ENCODE assay signal across 31 mouse cellular contexts in genomic region chr11:67734597-67734996, GRCm38 (mm10). TPM values are rescaled to one million over a fixed set of nuclear protein-coding genes. Genes with fewer than 3 reads are reported as not detected.
"Had no signal": no experiment of that assay in that cellular context is flagged by ENCODE, and none has a peak within 500 bp of the region (broad histone marks: within the 10 kb centered on the region; RNA-seq: fewer than 3 reads in every experiment).

No protein-coding gene starts in this region.

- H3K9ac ChIP-seq: intestine, embryonic 15.5 days; limb, embryonic 12.5 days; limb, embryonic 15.5 days; liver, embryonic 14.5 days; liver, postnatal 0 days; lung, embryonic 14.5 days; midbrain, embryonic 12.5 days; midbrain, embryonic 15.5 days; neural tube, embryonic 12.5 days; neural tube, embryonic 15.5 days had no signal

- H3K36me3 ChIP-seq: intestine, embryonic 15.5 days; limb, embryonic 12.5 days; limb, embryonic 15.5 days; midbrain, embryonic 12.5 days; midbrain, embryonic 15.5 days; neural tube, embryonic 12.5 days; neural tube, embryonic 15.5 days had no signal

- DNase-seq: kidney, adult 18-20 months; kidney, adult 9 months; kidney, postnatal 14 days; kidney, postnatal 4 days; liver, postnatal 0 days; lung, embryonic 14.5 days; retina, postnatal 1 day; right cerebral cortex, postnatal 14 days; thymus, adult 2 months; thymus, postnatal 14 days; thymus, postnatal 4 days had no signal

- H3K27me3 ChIP-seq: intestine, embryonic 15.5 days; limb, embryonic 12.5 days; limb, embryonic 15.5 days; midbrain, embryonic 12.5 days; midbrain, embryonic 15.5 days; neural tube, embryonic 12.5 days; neural tube, embryonic 15.5 days had no signal

- H3K4me1 ChIP-seq: intestine, embryonic 15.5 days; limb, embryonic 12.5 days; limb, embryonic 15.5 days; midbrain, embryonic 12.5 days; midbrain, embryonic 15.5 days; neural tube, embryonic 12.5 days; neural tube, embryonic 15.5 days had no signal

- H3K9me3 ChIP-seq: intestine, embryonic 15.5 days; limb, embryonic 12.5 days; limb, embryonic 15.5 days; midbrain, embryonic 12.5 days; midbrain, embryonic 15.5 days; neural tube, embryonic 12.5 days; neural tube, embryonic 15.5 days had no signal

- H3K4me3 ChIP-seq: intestine, embryonic 15.5 days; limb, embryonic 12.5 days; limb, embryonic 15.5 days; midbrain, embryonic 12.5 days; midbrain, embryonic 15.5 days; neural tube, embryonic 12.5 days; neural tube, embryonic 15.5 days had no signal

- H3K27ac ChIP-seq: intestine, embryonic 15.5 days; limb, embryonic 12.5 days; limb, embryonic 15.5 days; liver, embryonic 14.5 days; macrophage; midbrain, embryonic 12.5 days; midbrain, embryonic 15.5 days; neural tube, embryonic 12.5 days; neural tube, embryonic 15.5 days had no signal

- H3K4me2 ChIP-seq: intestine, embryonic 15.5 days; limb, embryonic 12.5 days; limb, embryonic 15.5 days; liver, embryonic 11.5 days; lung, embryonic 14.5 days; midbrain, embryonic 12.5 days; midbrain, embryonic 15.5 days; neural tube, embryonic 12.5 days; neural tube, embryonic 15.5 days had no signal

RNA-seq across cellular contexts. Expression of gene Glp2r, which starts 36.4 kb away (rescaled TPM):
- polyA plus RNA-seq: limb, embryonic 12.5 days; lung, postnatal 0 days; macrophage; midbrain, embryonic 12.5 days; neural tube, embryonic 12.5 days; neural tube, embryonic 15.5 days had no signal

RNA-seq across cellular contexts. Expression of gene Rcvrn, which starts 39.5 kb away (rescaled TPM):
- total RNA-seq: megakaryocyte, adult 5-6 weeks had no signal
- polyA plus RNA-seq: intestine, embryonic 15.5 days; kidney, embryonic 16.5 days; limb, embryonic 12.5 days; limb, embryonic 15.5 days; liver, embryonic 11.5 days; liver, embryonic 14.5 days; liver, postnatal 0 days; lung, embryonic 14.5 days; lung, postnatal 0 days; macrophage; midbrain, embryonic 12.5 days; midbrain, embryonic 15.5 days; neural tube, embryonic 12.5 days; neural tube, embryonic 15.5 days; small intestine, adult 2 months; spleen, adult 2 months; stomach, embryonic 16.5 days had no signal

RNA-seq across cellular contexts. Expression of gene Gsg1l2, which starts 39.8 kb away (rescaled TPM):
- total RNA-seq: layer of hippocampus, adult 18-20 months; layer of hippocampus, postnatal 14 days; left cerebral cortex, adult 18-20 months; left cerebral cortex, postnatal 25 days; megakaryocyte, adult 5-6 weeks had no signal
- polyA plus RNA-seq: intestine, embryonic 15.5 days; kidney, embryonic 16.5 days; limb, embryonic 12.5 days; limb, embryonic 15.5 days; liver, embryonic 11.5 days; liver, embryonic 14.5 days; liver, postnatal 0 days; lung, embryonic 14.5 days; lung, postnatal 0 days; macrophage; midbrain, embryonic 12.5 days; midbrain, embryonic 15.5 days; neural tube, embryonic 12.5 days; neural tube, embryonic 15.5 days; spleen, adult 2 months; thymus, adult 2 months had no signal
